Mouse (Mus musculus) ES-Bruce4 (cell line): Measurements from ENCODE around the gene Kcnj15.

Experiments
- CTCF ChIP-seq: IDR thresholded peaks from one replicate; pipeline ENCODE4 v1.8.1; 2011; ENCODE audit warnings: low read depth, low read length
- EP300 ChIP-seq: IDR thresholded peaks from 2 replicates; pipeline ENCODE4 v1.6.1; 2011; ENCODE audit warnings: low read depth, low read length; ENCODE audit not compliant: insufficient read depth
- POLR2A ChIP-seq: IDR thresholded peaks from one replicate; pipeline ENCODE4 v1.8.1; 2011; ENCODE audit warnings: low read length; ENCODE audit not compliant: insufficient read depth

DNA sequence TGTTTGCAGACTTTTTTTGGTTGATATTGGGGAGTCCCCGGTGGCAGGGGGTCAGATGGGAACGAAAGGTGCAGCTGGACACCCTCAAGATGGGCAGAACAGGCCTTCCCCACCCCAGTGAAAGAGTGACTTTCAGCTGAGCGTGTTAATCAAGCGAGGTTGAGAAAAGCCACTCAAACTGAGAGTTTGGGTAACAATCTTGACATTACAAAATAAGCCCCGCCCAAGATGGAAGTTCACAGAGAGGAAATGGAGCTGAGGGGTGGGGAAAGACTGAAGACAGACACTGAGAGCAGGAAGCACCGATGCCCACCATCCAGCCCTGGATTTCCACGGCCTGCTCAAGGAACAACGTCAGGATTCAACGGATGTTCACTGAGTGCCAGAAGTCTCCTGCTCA is 91.2 kb downstream of the Kcnj15 start:
- TF ChIP-seq POLR2A (no peak), CTCF (no peak), EP300 (no peak)
